Mouse (Mus musculus) right cerebral cortex, adult 18-20 months (tissue): Measurements from ENCODE around the gene Cables2.

Experiments used
- DNase-seq: peaks from one replicate; pipeline ENCODE4 v3.0.0; 2022; ENCODE audit warnings: mixed read lengths

Gene Cables2

DNA sequence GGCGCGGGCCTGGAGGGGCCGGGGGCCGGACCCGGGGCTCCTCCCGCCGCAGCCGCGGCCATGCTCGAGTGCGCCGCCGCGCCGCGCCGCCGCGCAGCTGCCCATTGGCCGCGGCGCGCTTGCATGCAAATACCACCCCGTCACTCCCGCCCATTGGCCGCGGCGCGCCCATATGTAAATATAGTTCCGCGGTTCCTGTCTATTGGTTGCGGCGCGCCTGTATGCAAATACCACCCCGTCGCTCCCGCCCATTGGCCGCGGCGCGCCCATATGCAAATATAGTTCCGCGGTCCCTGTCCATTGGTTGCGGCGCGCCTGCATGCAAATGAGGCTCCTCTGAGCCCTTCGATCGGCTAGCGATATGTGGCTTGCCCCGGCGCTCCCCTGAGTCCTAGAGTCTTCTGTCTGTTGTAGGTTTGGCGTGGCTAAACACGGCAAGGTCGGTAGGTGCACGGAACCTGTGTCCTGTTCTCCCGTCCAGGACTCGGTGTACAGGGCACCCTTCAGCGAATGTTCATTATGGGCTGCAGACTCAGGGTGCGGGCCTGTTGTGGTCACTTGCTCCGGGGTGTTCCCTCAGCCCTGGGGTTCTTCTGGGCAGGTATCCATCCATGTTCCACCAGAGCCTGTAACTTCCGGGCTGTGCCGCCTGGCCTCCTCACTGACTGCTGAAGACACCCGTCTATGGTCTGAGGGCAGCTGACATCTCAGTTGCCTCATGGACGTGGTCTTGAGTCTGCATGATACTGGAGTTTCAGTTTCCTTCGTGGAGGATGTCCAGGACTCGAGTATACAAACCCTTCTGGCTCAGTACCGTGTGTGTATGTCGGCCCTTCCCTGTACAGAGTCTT, at the start of gene Cables2:
Cables2 (minus strand) TSS at position 103 of the 851 bp plus-strand sequence.
- peak; percentile 94 for DNase-seq

DNA sequence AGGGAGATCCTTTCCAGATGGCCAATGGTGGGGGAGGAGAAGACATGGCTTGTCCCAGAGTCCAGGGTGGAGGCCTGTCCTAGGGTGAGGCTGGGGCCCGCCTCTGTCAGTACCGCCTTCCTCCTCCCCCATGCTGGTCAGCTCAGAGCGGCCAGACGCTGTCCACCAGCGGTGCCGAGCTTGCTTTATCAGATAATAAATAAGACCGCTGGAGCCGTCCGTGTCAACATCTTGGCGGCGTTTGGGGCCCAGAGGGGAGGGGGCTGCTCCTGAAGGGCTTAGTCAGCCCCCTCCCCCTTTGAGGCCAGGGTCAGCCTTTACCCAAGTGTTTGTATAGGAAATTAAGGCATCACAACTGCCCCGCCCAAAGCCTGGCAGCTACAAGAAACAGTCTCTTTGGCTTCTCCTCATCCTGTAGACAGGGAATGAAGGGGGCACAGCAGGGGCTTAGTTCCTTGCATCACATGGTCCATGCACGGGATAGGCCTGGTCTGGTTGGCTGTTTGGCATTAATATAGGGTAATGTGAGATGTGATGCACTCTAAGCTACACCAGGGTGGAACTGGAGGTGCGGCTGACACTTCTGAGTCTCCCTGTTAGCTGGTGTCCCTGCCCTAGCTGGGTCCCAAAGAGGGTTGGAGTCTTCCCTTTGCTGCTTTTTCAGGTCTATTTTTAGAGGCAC, 49.5 kb upstream of the Cables2 start:
- DNase-seq, result no peak

DNA sequence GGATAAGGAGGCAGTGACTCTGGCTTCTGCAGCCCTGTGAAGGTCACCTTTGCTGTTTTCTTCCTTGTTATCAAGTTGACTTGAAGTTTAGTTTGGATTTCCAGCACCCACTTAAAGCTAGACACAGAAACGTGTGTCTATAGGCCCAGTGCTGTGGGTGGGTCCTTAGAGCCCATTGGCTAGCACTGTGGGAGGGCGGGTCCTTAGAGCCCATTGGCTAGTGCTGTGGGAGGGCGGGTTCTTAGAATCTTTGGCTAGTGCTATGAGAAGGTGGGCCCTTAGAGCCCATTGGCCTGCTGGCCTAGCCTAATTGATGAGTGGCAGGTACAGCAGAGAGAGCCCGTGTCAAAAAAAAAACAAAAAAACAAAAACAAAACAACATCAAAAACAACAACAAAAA, 46.9 kb upstream of the Cables2 start:
- DNase-seq, result no peak

GRCm38 (mm10) chr2:180317591-180317990, 44.3 kb upstream of the Cables2 start:
- no peak for DNase-seq

- no peak for DNase-seq
These were observed 41.0 kb upstream of the Cables2 start for GRCm38 (mm10) chr2:180314292-180314691.

GRCm38 (mm10) chr2:180311147-180311546, 37.9 kb upstream of the Cables2 start:
- DNase-seq, result no peak

GRCm38 (mm10) chr2:180307680-180308079, 34.4 kb upstream of the Cables2 start:
- no peak for DNase-seq

DNA sequence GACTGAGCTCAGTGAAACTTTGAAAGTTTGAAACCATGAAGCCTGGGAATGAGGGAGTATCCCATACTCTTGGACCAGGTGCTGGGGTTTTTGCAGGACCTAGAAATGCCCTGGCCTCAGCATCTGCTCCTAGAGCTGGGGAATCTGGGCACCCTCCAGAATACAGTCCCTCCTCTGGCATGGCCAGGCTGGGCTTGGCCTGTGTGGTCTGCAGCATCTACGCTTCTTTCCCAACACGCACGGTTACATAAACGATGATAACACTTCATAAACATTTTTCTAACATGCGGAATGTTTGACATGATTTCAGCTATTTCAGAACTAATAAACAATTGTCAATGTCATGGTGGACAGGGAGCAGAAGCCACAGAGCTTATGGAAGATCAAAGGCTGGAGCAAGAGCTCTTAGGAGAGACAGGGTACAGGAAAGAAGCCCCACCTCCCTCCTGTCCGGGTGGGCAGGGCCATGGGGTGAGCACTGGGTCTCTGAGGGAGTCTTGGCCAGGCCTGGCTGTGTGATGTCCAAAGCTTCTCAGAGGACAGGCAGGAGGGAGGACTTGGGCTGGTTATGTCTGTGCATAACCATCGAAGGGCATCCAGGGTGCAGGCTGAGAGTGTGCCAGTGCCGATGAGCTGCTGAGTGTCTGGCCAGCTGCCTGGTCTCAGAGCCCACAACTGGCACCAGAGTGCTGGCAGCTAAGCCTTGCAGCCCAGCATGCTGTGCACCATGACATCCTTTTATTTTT, 33.3 kb upstream of the Cables2 start:
- peak; percentile 2 for DNase-seq

GRCm38 (mm10) chr2:180306009-180306408, 32.7 kb upstream of the Cables2 start:
- DNase-seq, result no peak

DNA sequence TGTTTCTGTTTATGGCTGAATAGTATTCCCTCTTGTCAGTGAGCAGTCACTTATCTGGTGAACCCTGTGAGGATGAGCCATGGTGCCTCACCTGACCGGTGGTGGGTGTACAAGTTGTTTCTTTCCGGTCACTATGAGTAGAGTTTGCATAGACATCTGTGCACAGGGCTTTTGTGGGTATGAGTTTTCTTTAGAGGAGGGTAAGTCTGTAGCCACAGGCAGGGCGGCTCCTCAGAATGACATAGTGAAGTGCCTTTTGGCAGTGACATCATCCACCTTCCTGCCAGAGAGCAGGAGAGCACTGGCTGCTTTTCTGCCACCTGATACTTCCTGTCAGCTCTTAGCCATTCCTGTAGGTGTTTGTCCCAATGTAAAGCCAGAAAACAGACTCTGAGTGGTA, 32.2 kb upstream of the Cables2 start:
- no peak for DNase-seq

GRCm38 (mm10) chr2:180304554-180304953, 31.3 kb upstream of the Cables2 start:
- no peak for DNase-seq

DNA sequence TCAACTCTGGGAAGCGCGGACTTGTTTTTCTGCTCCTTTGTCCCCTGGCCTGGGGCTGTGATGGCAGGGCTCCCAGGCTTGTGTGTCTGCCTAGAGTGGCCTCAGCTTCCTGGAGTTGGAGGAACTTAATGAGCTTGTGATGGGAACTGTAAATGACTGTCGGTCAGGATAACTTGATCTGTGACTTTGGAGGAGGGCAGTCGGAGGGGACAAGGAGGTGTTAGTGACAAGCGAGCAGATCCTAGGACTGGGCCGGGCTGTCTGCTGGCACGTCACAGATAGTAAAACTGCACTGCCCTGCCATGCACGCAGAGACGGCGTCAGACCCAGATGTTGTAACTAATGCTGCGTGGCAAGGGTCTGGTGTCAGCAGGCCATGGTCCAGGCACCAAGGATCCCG, 30.2 kb upstream of the Cables2 start:
- DNase-seq, result no peak

GRCm38 (mm10) chr2:180302201-180302600, 28.9 kb upstream of the Cables2 start:
- no peak for DNase-seq

- no peak for DNase-seq
These were observed 27.5 kb upstream of the Cables2 start for GRCm38 (mm10) chr2:180300771-180301170.

DNA sequence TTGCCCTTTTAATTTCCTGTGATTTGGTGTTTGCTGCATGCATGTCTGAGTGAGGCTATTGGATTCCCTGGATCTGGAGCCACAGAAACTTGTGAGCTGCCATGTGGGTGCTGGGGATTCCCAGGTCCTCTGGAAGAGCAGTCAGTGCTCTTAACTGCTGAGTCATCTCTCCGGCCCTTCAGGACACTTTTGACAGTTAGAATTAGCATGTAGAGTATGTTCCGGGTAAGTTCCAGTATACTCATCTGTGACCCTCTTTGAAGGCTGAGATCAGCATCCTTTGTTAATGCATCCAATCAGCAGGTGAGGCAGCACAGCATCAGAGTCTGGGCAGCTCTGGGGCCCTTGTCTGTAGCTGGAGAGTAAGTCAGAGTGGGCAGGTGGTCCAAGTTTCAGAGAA, 27.0 kb upstream of the Cables2 start:
- DNase-seq, result no peak

DNA sequence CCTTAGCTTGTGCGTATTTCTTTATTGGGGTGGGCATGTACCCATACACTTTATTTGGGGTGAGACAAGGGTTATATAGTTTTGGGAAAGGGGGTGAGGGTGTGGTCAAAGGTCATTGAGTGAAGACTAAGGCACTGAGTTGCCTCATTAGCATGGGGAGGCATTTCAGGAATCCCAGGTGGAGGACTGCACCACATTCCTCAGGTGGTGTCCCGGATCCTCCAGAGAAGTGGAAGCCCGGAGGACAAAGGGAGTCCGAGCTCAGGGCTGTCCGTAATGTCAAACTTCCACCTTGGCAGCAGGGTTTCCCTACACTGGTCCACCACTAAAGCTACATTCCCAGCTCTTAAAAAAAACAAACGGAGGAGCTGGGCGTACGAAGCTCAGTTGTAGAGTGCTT, 19.6 kb upstream of the Cables2 start:
- DNase-seq, result no peak

GRCm38 (mm10) chr2:180292026-180292425, 18.7 kb upstream of the Cables2 start:
- no peak for DNase-seq

- DNase-seq, result no peak
These were observed 18.3 kb upstream of the Cables2 start for GRCm38 (mm10) chr2:180291566-180291965.

DNA sequence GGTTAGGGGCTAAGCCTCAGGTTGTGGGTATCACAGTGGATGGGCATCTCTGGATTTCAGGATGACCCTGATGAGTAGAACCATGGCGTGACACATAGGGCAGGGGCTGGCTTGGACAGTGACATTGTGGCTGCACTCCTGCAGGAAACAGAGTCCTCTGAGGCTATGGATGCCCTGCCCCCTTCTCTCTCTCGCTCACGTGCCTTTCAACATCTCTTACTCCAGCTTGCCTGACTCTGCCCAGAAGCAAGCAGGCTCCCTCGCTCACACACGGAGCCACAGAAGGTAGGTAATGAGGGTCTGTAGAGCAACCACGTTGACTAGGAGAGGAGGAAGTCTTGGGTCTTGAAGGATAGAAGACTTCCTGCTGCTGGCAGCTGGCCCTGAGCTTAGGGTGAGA, 17.2 kb upstream of the Cables2 start:
- no peak for DNase-seq

DNA sequence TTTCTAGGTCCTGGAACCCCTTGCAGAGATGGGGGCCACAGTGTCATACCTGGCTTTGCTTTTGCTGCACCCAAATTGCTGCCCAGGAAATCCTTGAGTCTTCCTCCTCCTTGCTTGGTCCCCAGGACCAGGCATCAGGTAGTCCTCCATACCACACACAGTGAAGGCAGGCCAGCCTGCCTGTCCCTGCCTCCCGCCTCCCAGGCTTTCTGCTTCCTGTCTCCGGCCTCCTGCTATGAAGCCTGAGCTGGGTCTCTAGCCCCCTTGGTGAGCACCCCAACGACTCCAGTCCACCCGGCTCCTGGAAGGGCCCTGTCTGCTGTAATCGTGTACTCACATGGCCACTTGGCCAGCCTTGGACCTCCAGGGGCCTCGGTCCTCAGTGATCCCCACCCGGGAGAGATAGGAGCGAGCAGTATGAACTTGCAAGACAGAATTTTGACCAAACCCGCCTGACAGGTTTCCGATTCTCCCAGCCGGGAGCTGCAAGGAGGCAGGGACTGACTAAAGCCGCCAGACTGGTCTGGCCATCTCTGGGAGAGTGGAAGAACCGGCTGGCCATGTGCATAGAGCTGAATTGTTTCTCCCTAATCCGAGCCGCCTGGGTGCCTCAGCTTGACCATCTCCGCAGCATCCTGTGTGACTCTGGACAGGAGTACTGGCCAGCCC, 16.3 kb upstream of the Cables2 start, which contains the start of gene Rbbp8nl:
Rbbp8nl (minus strand) TSS at position 440 of the 669 bp plus-strand sequence.
- DNase-seq, result no peak

DNA sequence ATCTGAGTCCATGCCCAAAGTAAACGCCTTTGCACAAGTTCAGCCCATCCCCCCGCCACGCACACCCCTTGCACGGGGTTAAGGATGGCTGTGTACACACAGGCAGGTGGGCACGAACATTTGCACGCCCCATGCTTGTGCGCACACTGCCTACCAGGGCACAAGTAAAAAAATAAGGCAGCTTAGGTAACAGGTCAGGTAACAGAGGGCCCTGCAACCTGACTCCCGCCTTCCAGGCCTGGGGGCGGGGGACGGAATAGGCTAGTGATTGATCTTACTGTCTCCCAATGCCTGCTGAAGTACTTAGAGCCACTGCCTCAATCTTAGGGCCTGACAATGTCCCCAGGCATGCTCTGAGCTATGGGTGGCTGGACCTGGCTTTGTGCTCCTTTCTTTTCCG, 15.7 kb upstream of the Cables2 start:
- no peak for DNase-seq

- DNase-seq, result no peak
These were observed 6.0 kb upstream of the Cables2 start for GRCm38 (mm10) chr2:180279321-180279720.

- DNase-seq, result no peak
These were observed 4.6 kb upstream of the Cables2 start for GRCm38 (mm10) chr2:180277773-180278320.
